Mouse (Mus musculus) liver, postnatal 0 days (tissue): ENCODE data around the gene Adcy7.

ENCODE experiments used
- CTCF ChIP-seq: sonication (generic); IDR thresholded peaks from 2 replicates; pipeline ENCODE4 v1.5.1; 2016; ENCODE audit warnings: antibody characterized with exemption, low read depth
- EP300 ChIP-seq: IDR thresholded peaks from 2 replicates; pipeline ENCODE4 v1.6.1; 2016; ENCODE audit warnings: antibody characterized with exemption, low read depth, mild to moderate bottlenecking

- TF ChIP-seq EP300 = no peak
- TF ChIP-seq CTCF = no peak
Observed at GRCm38 (mm10) chr8:88298733-88299103, 26.5 kb downstream of the Adcy7 start.
